Mouse (Mus musculus): ENCODE measurements around the gene Ercc1. TPM values are rescaled to one million over a fixed set of nuclear protein-coding genes. Genes with fewer than 3 reads are reported as not detected.

Gene Ercc1
- total RNA-seq, 1 experiment: 53.2 TPM

DNA sequence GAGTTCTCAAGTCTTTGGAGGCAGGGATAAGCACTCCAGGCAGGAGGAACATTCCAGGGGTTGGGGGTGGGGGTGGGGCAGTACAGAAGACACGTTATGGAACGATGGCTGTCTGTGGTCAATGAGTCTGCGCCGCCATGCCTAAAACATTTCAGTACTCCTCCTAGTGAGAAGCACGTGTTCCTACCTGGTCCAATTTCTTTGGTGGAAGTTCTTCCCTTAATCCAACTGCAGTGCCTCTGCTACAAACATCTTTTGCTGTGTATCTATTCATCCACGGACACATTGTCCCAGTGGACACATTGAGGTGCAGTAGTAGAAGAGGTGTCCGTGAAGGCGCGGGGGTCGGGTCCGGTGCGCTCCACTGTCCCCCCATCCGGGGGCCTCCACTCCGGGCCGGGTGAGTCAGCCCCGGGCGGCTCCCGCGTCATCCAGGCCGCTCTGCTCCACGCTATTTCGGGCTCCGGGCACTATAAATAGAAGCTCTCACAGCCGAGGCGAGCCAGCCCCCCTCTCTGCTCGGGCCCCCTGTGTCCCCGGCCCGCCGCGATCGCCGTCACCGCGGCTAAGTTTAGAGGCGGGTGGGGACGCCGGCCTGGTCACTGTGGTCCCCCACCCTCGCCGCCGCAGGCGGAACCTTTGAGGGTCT is 2.7 kb upstream of the Ercc1 start:
- no peaks in the 10 kb centered on the region for H3K9me3 ChIP-seq (ENCODE audit: control insufficient read depth, insufficient read depth, low read depth, low read length)
- in situ Hi-C loops (cut with MboI; ENCODE audit: low sequenced_read_pairs in 2 of 2, unreplicated experiment in 2 of 2): no loop called here
- TF ChIP-seq ZNF384 (IDR thresholded peaks at IDR 0.05; ENCODE audit: low read depth, low read length) (no peak), HCFC1 (IDR thresholded peaks at IDR 0.05; ENCODE audit: borderline replicate concordance, insufficient read depth, low read length) (no peak), CHD2 (IDR thresholded peaks at IDR 0.05; ENCODE audit: low read depth, low read length) (no peak), ZC3H11A (IDR thresholded peaks at IDR 0.05; ENCODE audit: borderline replicate concordance, low read depth, low read length) (no peak), MAFK (IDR thresholded peaks at IDR 0.05; ENCODE audit: insufficient read depth, low read depth, low read length) (no peak)
- no peak overlapping the region for H3K27ac ChIP-seq (ENCODE audit: insufficient read depth, low read depth, low read length, poor library complexity, severe bottlenecking)
- peak overlapping the region; percentile 64; the same call in 1 of the 2 replicates for H3K9ac ChIP-seq (ENCODE audit: insufficient read depth, low read depth, low read length, poor library complexity, severe bottlenecking)
- no peak for DNase-seq (ENCODE audit: low read depth, low spot score)
- H3K4me1 ChIP-seq (ENCODE audit: control insufficient read depth in 2 of 2, insufficient read depth in 2 of 2, low read length in 2 of 2, poor library complexity in 1 of 2): peaks cover 4 to 19% of the 10 kb centered on the region in 2 experiments; a peak in 3 of 4 replicates
- H3K4me3 ChIP-seq (ENCODE audit: insufficient read depth in 1 of 2, low read depth in 1 of 2, low read length in 2 of 2, poor library complexity in 1 of 2, severe bottlenecking in 1 of 2): peak overlapping the region; percentile 49 to 61
- H3K36me3 ChIP-seq (ENCODE audit: control insufficient read depth, insufficient read depth, low read length, poor library complexity, severe bottlenecking): no peaks in the 10 kb centered on the region

DNA sequence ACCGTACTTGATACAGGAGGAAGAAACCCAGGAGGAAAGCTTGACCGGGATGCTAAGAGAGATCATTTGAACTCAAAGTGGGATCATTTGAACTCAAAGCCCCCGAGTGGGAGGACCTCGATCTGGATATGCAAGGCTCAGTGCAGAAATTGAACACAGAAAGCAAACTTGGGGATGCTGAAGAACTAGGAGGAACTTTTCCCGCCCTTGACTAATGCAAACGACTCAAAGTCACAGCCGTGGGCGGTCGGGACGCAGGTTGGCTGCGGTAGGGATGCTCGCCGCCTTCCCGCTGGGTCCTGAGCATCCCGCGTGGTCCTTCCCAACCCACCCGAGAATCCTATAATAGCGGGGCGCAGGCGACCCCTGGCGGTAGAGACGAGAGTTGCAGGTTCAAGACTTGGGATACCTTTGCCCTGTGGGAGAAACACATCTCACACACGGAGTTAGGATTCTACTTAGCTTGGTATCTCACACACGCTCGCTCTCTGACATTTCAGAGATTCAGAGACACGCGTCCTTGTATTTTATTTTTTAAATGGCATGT is 2.0 kb upstream of the Ercc1 start:
- H3K36me3 ChIP-seq (ENCODE audit: control insufficient read depth, insufficient read depth, low read length, poor library complexity, severe bottlenecking): no peaks in the 10 kb centered on the region
- DNase-seq (ENCODE audit: low read depth, low spot score): no peak
- H3K9me3 ChIP-seq (ENCODE audit: control insufficient read depth, insufficient read depth, low read depth, low read length): no peaks in the 10 kb centered on the region
- in situ Hi-C loops (cut with MboI; ENCODE audit: low sequenced_read_pairs in 2 of 2, unreplicated experiment in 2 of 2): no loop called here
- H3K4me3 ChIP-seq (ENCODE audit: insufficient read depth in 1 of 2, low read depth in 1 of 2, low read length in 2 of 2, poor library complexity in 1 of 2, severe bottlenecking in 1 of 2): peak overlapping the region; percentile 49 to 61; a peak in 3 of 4 replicates
- H3K9ac ChIP-seq (ENCODE audit: insufficient read depth, low read depth, low read length, poor library complexity, severe bottlenecking): peak overlapping the region; percentile 64; the same call in 1 of the 2 replicates
- peaks cover 4 to 19% of the 10 kb centered on the region in 2 experiments; a peak in 3 of 4 replicates for H3K4me1 ChIP-seq (ENCODE audit: control insufficient read depth in 2 of 2, insufficient read depth in 2 of 2, low read length in 2 of 2, poor library complexity in 1 of 2)
- no peak overlapping the region for H3K27ac ChIP-seq (ENCODE audit: insufficient read depth, low read depth, low read length, poor library complexity, severe bottlenecking)
- TF ChIP-seq CHD2 (IDR thresholded peaks at IDR 0.05; ENCODE audit: low read depth, low read length) (no peak), ZC3H11A (IDR thresholded peaks at IDR 0.05; ENCODE audit: borderline replicate concordance, low read depth, low read length) (no peak), MAFK (IDR thresholded peaks at IDR 0.05; ENCODE audit: insufficient read depth, low read depth, low read length) (no peak), ZNF384 (IDR thresholded peaks at IDR 0.05; ENCODE audit: low read depth, low read length) (no peak), HCFC1 (IDR thresholded peaks at IDR 0.05; ENCODE audit: borderline replicate concordance, insufficient read depth, low read length) (no peak)

DNA sequence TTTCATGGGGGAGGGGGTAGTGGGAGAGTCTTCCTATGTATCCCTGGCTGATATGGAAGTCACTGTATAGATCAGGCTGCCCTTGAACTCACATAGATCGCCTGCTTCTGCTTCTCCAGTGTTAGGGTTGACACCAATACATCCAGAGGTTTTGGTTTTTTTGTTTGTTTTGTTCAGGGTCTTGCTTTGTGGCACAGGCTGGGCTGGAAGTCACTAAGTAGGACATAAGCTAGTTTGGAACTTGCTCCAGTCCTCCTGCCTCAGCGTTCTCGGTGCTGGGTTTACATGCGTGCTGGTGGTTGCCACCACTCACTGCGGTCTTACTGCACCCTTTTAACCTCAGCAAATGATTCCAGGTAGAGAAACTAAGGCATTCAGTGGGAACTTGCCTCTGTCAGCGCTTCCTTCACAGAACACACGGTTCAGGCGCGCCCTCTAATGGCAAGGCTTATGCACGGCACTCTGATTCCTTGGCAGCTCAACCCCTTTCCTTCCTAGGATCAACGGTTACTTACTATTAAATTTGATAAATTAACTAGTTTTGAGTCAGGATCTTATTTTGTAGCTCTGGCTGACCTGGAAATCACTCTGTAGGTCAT is 1.3 kb upstream of the Ercc1 start:
- peak; percentile 87 for DNase-seq (ENCODE audit: low read depth, low spot score)
- H3K9ac ChIP-seq (ENCODE audit: insufficient read depth, low read depth, low read length, poor library complexity, severe bottlenecking): no peak overlapping the region
- H3K36me3 ChIP-seq (ENCODE audit: control insufficient read depth, insufficient read depth, low read length, poor library complexity, severe bottlenecking): 0 out of 2 replicates have a peak, but pooled peaks cover 2% of the 10 kb centered on the region
- no peak overlapping the region for H3K27ac ChIP-seq (ENCODE audit: insufficient read depth, low read depth, low read length, poor library complexity, severe bottlenecking)
- no peak overlapping the region for H3K4me3 ChIP-seq (ENCODE audit: insufficient read depth in 1 of 2, low read depth in 1 of 2, low read length in 2 of 2, poor library complexity in 1 of 2, severe bottlenecking in 1 of 2)
- no peaks in the 10 kb centered on the region for H3K9me3 ChIP-seq (ENCODE audit: control insufficient read depth, insufficient read depth, low read depth, low read length)
- H3K4me1 ChIP-seq (ENCODE audit: control insufficient read depth in 2 of 2, insufficient read depth in 2 of 2, low read length in 2 of 2, poor library complexity in 1 of 2): peaks cover 4 to 21% of the 10 kb centered on the region in 2 experiments; a peak in 3 of 4 replicates
- in situ Hi-C loops (cut with MboI; ENCODE audit: low sequenced_read_pairs in 2 of 2, unreplicated experiment in 2 of 2): no loop called here
- TF ChIP-seq ZNF384 (IDR thresholded peaks at IDR 0.05; ENCODE audit: low read depth, low read length) (peak; percentile 61), MAFK (IDR thresholded peaks at IDR 0.05; ENCODE audit: insufficient read depth, low read depth, low read length) (0 out of 2 replicates have a peak, but pooled peaks have one; percentile 29), CHD2 (IDR thresholded peaks at IDR 0.05; ENCODE audit: low read depth, low read length) (no peak), ZC3H11A (IDR thresholded peaks at IDR 0.05; ENCODE audit: borderline replicate concordance, low read depth, low read length) (peak; percentile 44; the same call in 1 of the 2 replicates), HCFC1 (IDR thresholded peaks at IDR 0.05; ENCODE audit: borderline replicate concordance, insufficient read depth, low read length) (no peak)

GRCm38 (mm10) chr7:19344938-19345471 is 427 bp downstream of the Ercc1 start:
- H3K36me3 ChIP-seq (ENCODE audit: control insufficient read depth, insufficient read depth, low read length, poor library complexity, severe bottlenecking): peaks cover 6% of the 10 kb centered on the region; the same call in 1 of the 2 replicates
- DNase-seq (ENCODE audit: low read depth, low spot score): peak; percentile 100
- peak overlapping the region; percentile 84 to 99 for H3K4me3 ChIP-seq (ENCODE audit: insufficient read depth in 1 of 2, low read depth in 1 of 2, low read length in 2 of 2, poor library complexity in 1 of 2, severe bottlenecking in 1 of 2)
- peaks cover 4 to 30% of the 10 kb centered on the region in 2 experiments; a peak in 3 of 4 replicates for H3K4me1 ChIP-seq (ENCODE audit: control insufficient read depth in 2 of 2, insufficient read depth in 2 of 2, low read length in 2 of 2, poor library complexity in 1 of 2)
- TF ChIP-seq HCFC1 (IDR thresholded peaks at IDR 0.05; ENCODE audit: borderline replicate concordance, insufficient read depth, low read length) (peak; percentile 79), MAFK (IDR thresholded peaks at IDR 0.05; ENCODE audit: insufficient read depth, low read depth, low read length) (no peak)
- in situ Hi-C loops (cut with MboI; ENCODE audit: low sequenced_read_pairs in 2 of 2, unreplicated experiment in 2 of 2): no loop called here
- H3K27ac ChIP-seq (ENCODE audit: insufficient read depth, low read depth, low read length, poor library complexity, severe bottlenecking): peak overlapping the region; percentile 85
- peak overlapping the region; percentile 88 for H3K9ac ChIP-seq (ENCODE audit: insufficient read depth, low read depth, low read length, poor library complexity, severe bottlenecking)
- H3K9me3 ChIP-seq (ENCODE audit: control insufficient read depth, insufficient read depth, low read depth, low read length): no peaks in the 10 kb centered on the region
